Mouse (Mus musculus): ENCODE measurements around the gene Lrrc8e. TPM values are rescaled to one million over a fixed set of nuclear protein-coding genes. Genes with fewer than 3 reads are reported as not detected.

The Lrrc8e gene
- total and polyA plus RNA-seq, 3 experiments = 0.25 TPM; not detected in 2

Other genes with a start within 250 kb of the Lrrc8e start
- gene Cd209f, start 121.0 kb upstream of the Lrrc8e start, total RNA-seq (2012; rRNA removed) = not detected in 2 replicates
- gene Cd209f, start 121.0 kb upstream of the Lrrc8e start, total RNA-seq (2014; rRNA removed) = not detected in 2 replicates
- gene Cd209f, start 121.0 kb upstream of the Lrrc8e start, polyA plus RNA-seq (2012; ENCODE audit: insufficient read length, low read depth) = not detected in 2 replicates
- gene Cd209g, start 92.7 kb upstream of the Lrrc8e start, total RNA-seq (2012; rRNA removed) = not detected in 2 replicates
- not detected in 2 replicates for gene Cd209g, start 92.7 kb upstream of the Lrrc8e start, total RNA-seq (2014; rRNA removed)
- gene Cd209g, start 92.7 kb upstream of the Lrrc8e start, polyA plus RNA-seq (2012; ENCODE audit: insufficient read length, low read depth) = not detected in 2 replicates
- 4.6 and 6.6 TPM in 2 replicates for gene Evi5l, start 60.3 kb upstream of the Lrrc8e start, total RNA-seq (2012; rRNA removed)
- 1.4 and 2.2 TPM in 2 replicates for gene Evi5l, start 60.3 kb upstream of the Lrrc8e start, total RNA-seq (2014; rRNA removed)
- 2.8 and 3.6 TPM in 2 replicates for gene Evi5l, start 60.3 kb upstream of the Lrrc8e start, polyA plus RNA-seq (2012; ENCODE audit: insufficient read length, low read depth)
- 0.08 and 0.13 TPM in 2 replicates for gene Prr36, start 9.4 kb upstream of the Lrrc8e start, total RNA-seq (2012; rRNA removed)
- gene Prr36, start 9.4 kb upstream of the Lrrc8e start, total RNA-seq (2014; rRNA removed) = 0.05 TPM in 1 of 2 replicates, not detected in the other
- 0.40 and 0.59 TPM in 2 replicates for gene Prr36, start 9.4 kb upstream of the Lrrc8e start, polyA plus RNA-seq (2012; ENCODE audit: insufficient read length, low read depth)
- gene Map2k7, start 11.9 kb downstream of the Lrrc8e start, total RNA-seq (2012; rRNA removed) = 18.1 and 18.3 TPM in 2 replicates
- 10.5 and 11.8 TPM in 2 replicates for gene Map2k7, start 11.9 kb downstream of the Lrrc8e start, total RNA-seq (2014; rRNA removed)
- gene Map2k7, start 11.9 kb downstream of the Lrrc8e start, polyA plus RNA-seq (2012; ENCODE audit: insufficient read length, low read depth) = 73.8 and 74.0 TPM in 2 replicates
- gene Gm49320, start 12.0 kb downstream of the Lrrc8e start, total RNA-seq (2012; rRNA removed) = 0.08 and 0.38 TPM in 2 replicates
- gene Gm49320, start 12.0 kb downstream of the Lrrc8e start, total RNA-seq (2014; rRNA removed) = 0.08 and 0.26 TPM in 2 replicates
- gene Gm49320, start 12.0 kb downstream of the Lrrc8e start, polyA plus RNA-seq (2012; ENCODE audit: insufficient read length, low read depth) = 0.23 and 0.67 TPM in 2 replicates
- 3.5 and 4.5 TPM in 2 replicates for gene Tgfbr3l, start 21.4 kb downstream of the Lrrc8e start, total RNA-seq (2012; rRNA removed)
- 1.7 and 2.0 TPM in 2 replicates for gene Tgfbr3l, start 21.4 kb downstream of the Lrrc8e start, total RNA-seq (2014; rRNA removed)
- gene Tgfbr3l, start 21.4 kb downstream of the Lrrc8e start, polyA plus RNA-seq (2012; ENCODE audit: insufficient read length, low read depth) = 13.3 and 16.9 TPM in 2 replicates
- 23.5 and 30.0 TPM in 2 replicates for gene Snapc2, start 26.3 kb downstream of the Lrrc8e start, total RNA-seq (2012; rRNA removed)
- 18.3 and 22.4 TPM in 2 replicates for gene Snapc2, start 26.3 kb downstream of the Lrrc8e start, total RNA-seq (2014; rRNA removed)
- 29.8 and 30.8 TPM in 2 replicates for gene Snapc2, start 26.3 kb downstream of the Lrrc8e start, polyA plus RNA-seq (2012; ENCODE audit: insufficient read length, low read depth)
- gene Ctxn1, start 32.4 kb downstream of the Lrrc8e start, total RNA-seq (2012; rRNA removed) = 0.68 and 0.80 TPM in 2 replicates
- 0.73 and 1.3 TPM in 2 replicates for gene Ctxn1, start 32.4 kb downstream of the Lrrc8e start, total RNA-seq (2014; rRNA removed)
- gene Ctxn1, start 32.4 kb downstream of the Lrrc8e start, polyA plus RNA-seq (2012; ENCODE audit: insufficient read length, low read depth) = 3.0 and 3.2 TPM in 2 replicates
- 130 and 147 TPM in 2 replicates for gene Timm44, start 49.1 kb downstream of the Lrrc8e start, total RNA-seq (2012; rRNA removed)
- gene Timm44, start 49.1 kb downstream of the Lrrc8e start, total RNA-seq (2014; rRNA removed) = 109 and 123 TPM in 2 replicates
- 143 and 177 TPM in 2 replicates for gene Timm44, start 49.1 kb downstream of the Lrrc8e start, polyA plus RNA-seq (2012; ENCODE audit: insufficient read length, low read depth)
- gene Ccl25, start 98.4 kb downstream of the Lrrc8e start, total RNA-seq (2012; rRNA removed) = 4.6 and 4.9 TPM in 2 replicates
- 5.4 and 5.7 TPM in 2 replicates for gene Ccl25, start 98.4 kb downstream of the Lrrc8e start, total RNA-seq (2014; rRNA removed)
- gene Ccl25, start 98.4 kb downstream of the Lrrc8e start, polyA plus RNA-seq (2012; ENCODE audit: insufficient read length, low read depth) = 5.6 and 6.0 TPM in 2 replicates
- 55.8 and 76.9 TPM in 2 replicates for gene Elavl1, start 98.6 kb downstream of the Lrrc8e start, total RNA-seq (2012; rRNA removed)
- 110 and 112 TPM in 2 replicates for gene Elavl1, start 98.6 kb downstream of the Lrrc8e start, total RNA-seq (2014; rRNA removed)
- 67.1 and 76.4 TPM in 2 replicates for gene Elavl1, start 98.6 kb downstream of the Lrrc8e start, polyA plus RNA-seq (2012; ENCODE audit: insufficient read length, low read depth)

Measured in CH12.LX (cell line).